Mouse (Mus musculus): ENCODE measurements at regions not wholly inside any gene's neighbourhood (a gene's known extent, or its start where the extent isn't known, plus 50 kb on each side); places are given as distances from the start of the nearest gene placed in this dataset.

DNA sequence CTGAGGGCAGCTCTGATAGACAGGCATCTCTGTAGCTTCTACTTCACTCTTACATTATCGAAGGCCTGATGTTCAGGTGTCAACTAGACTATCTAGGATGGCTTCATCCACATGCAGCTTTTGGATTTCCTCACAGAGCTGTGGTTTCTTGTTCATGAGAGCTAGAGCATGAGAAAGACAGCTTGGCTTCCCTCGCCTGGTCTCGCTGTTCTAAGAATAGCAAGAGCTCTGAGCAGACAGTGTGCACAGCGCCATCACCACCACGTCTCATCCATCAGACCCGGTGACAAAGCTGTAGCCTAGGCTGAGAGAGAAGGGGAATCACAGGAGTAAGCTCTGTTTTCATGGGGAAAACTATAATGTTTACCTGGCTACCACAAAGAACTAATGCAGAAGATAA lies 220.1 kb upstream of the N6amt1 start:
- Histone ChIP-seq H3K4me1 (replicated peaks) (no peaks in the 10 kb centered on the region), H3K36me3 (no peaks in the 10 kb centered on the region), H3K27me3 (no peaks in the 10 kb centered on the region), H3K27ac (no peak overlapping the region), H3K9me3 (no peaks in the 10 kb centered on the region), H3K9ac (replicated peaks) (no peak overlapping the region), H3K4me3 (replicated peaks) (no peak overlapping the region), H3K4me2 (no peak overlapping the region)
- no peak for ATAC-seq (ENCODE audit: insufficient number of reproducible peaks, insufficient read depth, low FRiP score, low TSS enrichment, low read depth)
- WGBS: 86% methylated on average over 6 of the region's 6 CpGs

- Histone ChIP-seq H3K9me3 (no peaks in the 10 kb centered on the region), H3K27me3 (no peaks in the 10 kb centered on the region), H3K4me1 (replicated peaks) (no peaks in the 10 kb centered on the region), H3K27ac (no peak overlapping the region), H3K4me3 (replicated peaks) (no peak overlapping the region), H3K4me2 (no peak overlapping the region), H3K9ac (replicated peaks) (no peak overlapping the region), H3K36me3 (no peaks in the 10 kb centered on the region)
- no peak for ATAC-seq (ENCODE audit: insufficient number of reproducible peaks, insufficient read depth, low FRiP score, low TSS enrichment, low read depth)
- 88% methylated on average over 4 of the region's 4 CpGs for WGBS
Observed at GRCm38 (mm10) chr16:87132082-87132481, 221.9 kb upstream of the N6amt1 start.

DNA sequence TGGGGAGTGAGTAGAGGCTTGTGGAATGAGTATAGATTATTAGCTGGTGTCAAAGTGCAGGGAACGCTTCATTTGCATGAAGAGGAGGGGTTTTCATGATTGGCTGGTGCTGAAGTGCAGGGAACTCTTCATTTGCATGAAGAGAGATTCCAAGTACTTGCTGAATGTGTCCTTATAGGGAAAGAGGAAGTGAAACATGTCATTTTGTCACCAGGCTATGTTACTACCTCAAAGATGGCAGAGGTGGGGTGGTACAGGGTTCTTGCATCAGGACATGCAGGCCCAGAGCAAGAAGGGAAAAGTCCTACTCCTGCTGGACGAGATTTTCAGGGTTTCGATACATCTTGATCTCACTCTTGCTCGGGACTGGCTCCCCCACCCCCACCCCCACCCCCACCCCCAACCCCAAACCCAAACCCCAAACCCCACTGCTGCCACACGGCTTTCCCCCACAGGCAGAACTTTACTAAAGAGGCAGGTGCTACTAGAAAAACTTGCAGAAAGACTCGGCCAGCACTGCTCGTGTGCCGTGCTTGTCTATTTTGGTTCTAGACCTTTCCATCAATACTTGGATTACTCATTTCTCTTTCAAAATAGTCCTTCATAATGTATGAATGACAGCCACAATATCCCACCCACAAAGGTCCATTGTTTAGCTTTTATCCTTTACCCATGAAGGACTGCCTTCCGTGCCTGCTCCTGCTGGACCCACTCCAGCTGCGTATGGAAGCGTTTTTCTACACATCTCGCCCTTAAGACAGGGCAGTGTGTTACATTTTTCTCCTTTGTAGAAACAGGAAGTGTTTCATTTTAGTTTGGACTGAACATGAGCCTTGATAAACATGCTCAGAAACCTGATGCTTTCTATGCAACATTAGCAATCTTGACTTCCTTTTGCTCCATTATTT lies 223.0 kb upstream of the N6amt1 start:
- H3K9me3 ChIP-seq: no peaks in the 10 kb centered on the region
- no peak overlapping the region for H3K4me2 ChIP-seq
- H3K4me1 ChIP-seq (replicated peaks): no peaks in the 10 kb centered on the region
- H3K9ac ChIP-seq (replicated peaks): no peak overlapping the region
- no peaks in the 10 kb centered on the region for H3K36me3 ChIP-seq
- H3K4me3 ChIP-seq (replicated peaks): no peak overlapping the region
- WGBS: 78% methylated on average over 12 of the region's 12 CpGs
- H3K27ac ChIP-seq: no peak overlapping the region
- no peaks in the 10 kb centered on the region for H3K27me3 ChIP-seq
- ATAC-seq (ENCODE audit: insufficient number of reproducible peaks, insufficient read depth, low FRiP score, low TSS enrichment, low read depth): no peak

- H3K4me2 ChIP-seq: no peak overlapping the region
- no peak for ATAC-seq (ENCODE audit: insufficient number of reproducible peaks, insufficient read depth, low FRiP score, low TSS enrichment, low read depth)
- no peak overlapping the region for H3K9ac ChIP-seq (replicated peaks)
- H3K4me3 ChIP-seq (replicated peaks): no peak overlapping the region
- no peaks in the 10 kb centered on the region for H3K4me1 ChIP-seq (replicated peaks)
- H3K9me3 ChIP-seq: no peaks in the 10 kb centered on the region
- no peaks in the 10 kb centered on the region for H3K36me3 ChIP-seq
- H3K27me3 ChIP-seq: no peaks in the 10 kb centered on the region
- 91% methylated on average over 3 of the region's 3 CpGs for WGBS
- H3K27ac ChIP-seq: no peak overlapping the region
Observed at GRCm38 (mm10) chr16:87129021-87129420, 225.0 kb upstream of the N6amt1 start.

DNA sequence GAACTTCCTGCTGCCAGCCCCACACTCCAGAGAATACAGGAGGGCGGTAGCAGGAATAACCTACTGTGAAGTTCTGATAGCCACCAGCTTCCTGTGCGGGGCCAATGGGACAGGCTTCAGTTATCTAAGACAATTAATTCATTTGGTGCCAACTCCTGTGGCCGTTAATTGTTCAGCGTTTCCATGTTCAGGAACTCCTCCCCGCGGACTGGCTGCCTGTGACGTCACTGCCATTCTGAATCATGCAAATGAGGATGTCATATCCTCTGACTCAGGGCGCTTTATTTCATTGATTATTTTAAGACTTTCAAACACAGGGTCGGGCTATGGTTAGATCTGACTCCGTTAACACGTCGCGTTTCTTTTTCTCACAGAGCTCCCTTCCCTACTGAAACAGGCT lies 225.8 kb upstream of the N6amt1 start:
- H3K4me1 ChIP-seq (replicated peaks): no peaks in the 10 kb centered on the region
- no peak overlapping the region for H3K27ac ChIP-seq
- no peak overlapping the region for H3K4me2 ChIP-seq
- H3K9ac ChIP-seq (replicated peaks): no peak overlapping the region
- H3K36me3 ChIP-seq: no peaks in the 10 kb centered on the region
- WGBS: 81% methylated on average over 13 of the region's 13 CpGs
- no peaks in the 10 kb centered on the region for H3K9me3 ChIP-seq
- ATAC-seq (ENCODE audit: insufficient number of reproducible peaks, insufficient read depth, low FRiP score, low TSS enrichment, low read depth): no peak
- no peaks in the 10 kb centered on the region for H3K27me3 ChIP-seq
- no peak overlapping the region for H3K4me3 ChIP-seq (replicated peaks)

DNA sequence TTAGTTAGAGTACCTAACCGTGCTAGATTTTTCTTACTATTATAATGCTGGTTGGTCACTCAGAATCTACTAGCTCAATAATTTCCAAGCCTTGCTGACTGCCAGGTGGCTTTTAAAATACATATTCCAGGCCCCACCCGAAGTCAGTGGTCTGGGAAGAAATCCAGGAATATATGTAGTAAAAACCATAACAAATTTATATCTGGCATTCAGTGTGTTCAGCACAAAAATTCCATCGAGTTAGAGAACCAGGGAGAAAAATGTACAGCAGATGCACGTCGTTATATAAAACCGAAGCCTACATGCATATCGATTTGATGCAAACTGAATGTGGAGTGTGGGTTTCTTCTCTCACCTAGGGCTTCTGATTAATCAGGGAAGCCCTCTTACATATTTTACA lies 229.5 kb upstream of the N6amt1 start:
- ATAC-seq (ENCODE audit: insufficient number of reproducible peaks, insufficient read depth, low FRiP score, low TSS enrichment, low read depth): no peak
- Histone ChIP-seq H3K27ac (no peak overlapping the region), H3K9ac (replicated peaks) (no peak overlapping the region), H3K4me1 (replicated peaks) (no peaks in the 10 kb centered on the region), H3K9me3 (no peaks in the 10 kb centered on the region), H3K4me2 (no peak overlapping the region), H3K36me3 (no peaks in the 10 kb centered on the region), H3K4me3 (replicated peaks) (no peak overlapping the region), H3K27me3 (no peaks in the 10 kb centered on the region)
- 77% methylated on average over 7 of the region's 7 CpGs for WGBS

GRCm38 (mm10) chr16:87103599-87103998 lies 250.4 kb upstream of the N6amt1 start:
- H3K9me3 ChIP-seq: no peaks in the 10 kb centered on the region
- no peak overlapping the region for H3K4me2 ChIP-seq
- H3K4me3 ChIP-seq (replicated peaks): no peak overlapping the region
- no peak for ATAC-seq (ENCODE audit: insufficient number of reproducible peaks, insufficient read depth, low FRiP score, low TSS enrichment, low read depth)
- H3K36me3 ChIP-seq: no peaks in the 10 kb centered on the region
- H3K27ac ChIP-seq: no peak overlapping the region
- H3K27me3 ChIP-seq: no peaks in the 10 kb centered on the region
- WGBS: 74% methylated on average over 2 of the region's 2 CpGs
- no peak overlapping the region for H3K9ac ChIP-seq (replicated peaks)
- H3K4me1 ChIP-seq (replicated peaks): no peaks in the 10 kb centered on the region

DNA sequence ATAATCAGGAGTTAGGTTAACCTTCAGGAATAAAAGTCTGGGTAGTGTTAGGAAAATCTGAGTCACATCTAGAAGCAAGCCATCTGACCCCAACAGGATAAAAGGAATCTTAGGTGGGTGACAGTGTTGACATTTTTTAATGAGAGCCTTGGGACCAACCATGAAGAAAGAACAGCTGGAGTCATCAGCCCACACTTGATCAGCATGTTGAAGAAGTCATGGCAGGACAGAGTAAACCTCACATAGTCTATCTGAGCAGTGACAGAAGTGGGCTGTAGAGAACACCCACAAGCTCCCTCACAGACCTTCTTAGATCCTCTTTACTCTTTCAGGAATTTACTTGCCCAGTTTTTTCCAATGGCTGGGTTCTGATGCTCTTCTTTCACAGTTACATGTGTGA lies 251.9 kb upstream of the N6amt1 start:
- no peak for ATAC-seq (ENCODE audit: insufficient number of reproducible peaks, insufficient read depth, low FRiP score, low TSS enrichment, low read depth)
- Histone ChIP-seq H3K9ac (replicated peaks) (no peak overlapping the region), H3K27ac (no peak overlapping the region), H3K9me3 (no peaks in the 10 kb centered on the region), H3K4me3 (replicated peaks) (no peak overlapping the region), H3K36me3 (no peaks in the 10 kb centered on the region), H3K4me1 (replicated peaks) (no peaks in the 10 kb centered on the region), H3K27me3 (no peaks in the 10 kb centered on the region), H3K4me2 (no peak overlapping the region)

- H3K9ac ChIP-seq (replicated peaks): no peak overlapping the region
- no peak overlapping the region for H3K4me3 ChIP-seq (replicated peaks)
- H3K9me3 ChIP-seq: 0 out of 2 replicates have a peak, but pooled peaks cover 6% of the 10 kb centered on the region
- ATAC-seq (ENCODE audit: insufficient number of reproducible peaks, insufficient read depth, low FRiP score, low TSS enrichment, low read depth): no peak
- H3K4me1 ChIP-seq (replicated peaks): no peaks in the 10 kb centered on the region
- 30% methylated on average over 2 of the region's 2 CpGs for WGBS
- H3K36me3 ChIP-seq: no peaks in the 10 kb centered on the region
- no peak overlapping the region for H3K4me2 ChIP-seq
- H3K27me3 ChIP-seq: no peaks in the 10 kb centered on the region
- H3K27ac ChIP-seq: no peak overlapping the region
Observed at GRCm38 (mm10) chr16:87092011-87092410, 262.0 kb upstream of the N6amt1 start.

DNA sequence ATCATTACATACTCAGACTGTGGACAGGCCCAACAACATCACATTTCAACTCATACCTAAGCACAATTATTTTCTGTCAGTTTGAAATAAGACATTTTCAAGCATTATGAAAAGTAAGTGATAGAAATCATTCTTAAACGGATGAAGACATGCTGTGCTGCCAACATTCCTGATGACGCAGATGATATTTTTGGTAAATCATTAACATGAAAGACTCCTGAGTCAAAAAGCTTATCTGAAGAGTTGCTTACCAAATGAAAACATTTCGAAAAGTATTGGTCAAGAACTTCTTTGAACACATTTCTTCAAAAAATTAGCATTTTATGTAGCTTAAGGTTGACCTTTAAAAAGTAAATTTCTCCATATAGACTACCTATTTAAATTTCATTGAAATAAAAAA lies 264.7 kb upstream of the N6amt1 start:
- no peak for ATAC-seq (ENCODE audit: insufficient number of reproducible peaks, insufficient read depth, low FRiP score, low TSS enrichment, low read depth)
- WGBS: 88% methylated on average over 3 of the region's 3 CpGs
- H3K4me3 ChIP-seq (replicated peaks): no peak overlapping the region
- no peak overlapping the region for H3K4me2 ChIP-seq
- 0 out of 2 replicates have a peak, but pooled peaks cover 6% of the 10 kb centered on the region for H3K9me3 ChIP-seq
- no peaks in the 10 kb centered on the region for H3K36me3 ChIP-seq
- no peak overlapping the region for H3K9ac ChIP-seq (replicated peaks)
- H3K4me1 ChIP-seq (replicated peaks): no peaks in the 10 kb centered on the region
- H3K27ac ChIP-seq: no peak overlapping the region
- H3K27me3 ChIP-seq: no peaks in the 10 kb centered on the region

DNA sequence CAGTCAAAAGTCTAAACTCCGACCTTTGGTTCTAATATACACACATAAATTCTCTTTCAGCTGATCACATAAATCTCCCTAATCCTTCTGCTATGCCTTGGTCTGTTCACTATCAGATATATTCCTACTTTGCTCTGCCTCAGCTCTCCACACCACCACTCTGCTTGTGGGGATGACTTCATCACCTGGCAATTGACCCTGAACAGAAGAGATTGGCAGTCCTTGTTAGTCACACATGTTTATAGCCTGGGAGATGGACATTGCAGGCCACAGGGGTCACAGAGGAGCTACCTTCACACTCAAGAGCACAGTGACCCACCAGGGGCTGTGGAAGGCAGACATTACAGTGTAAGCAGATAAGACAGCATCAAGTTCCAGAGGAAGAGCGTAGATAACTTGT lies 270.5 kb upstream of the N6amt1 start:
- no peak overlapping the region for H3K4me2 ChIP-seq
- H3K27ac ChIP-seq: no peak overlapping the region
- H3K4me3 ChIP-seq (replicated peaks): no peak overlapping the region
- no peak for ATAC-seq (ENCODE audit: insufficient number of reproducible peaks, insufficient read depth, low FRiP score, low TSS enrichment, low read depth)
- H3K4me1 ChIP-seq (replicated peaks): no peaks in the 10 kb centered on the region
- no peaks in the 10 kb centered on the region for H3K27me3 ChIP-seq
- H3K9me3 ChIP-seq: no peaks in the 10 kb centered on the region
- WGBS: 54% methylated on average over 2 of the region's 2 CpGs
- no peaks in the 10 kb centered on the region for H3K36me3 ChIP-seq
- no peak overlapping the region for H3K9ac ChIP-seq (replicated peaks)

DNA sequence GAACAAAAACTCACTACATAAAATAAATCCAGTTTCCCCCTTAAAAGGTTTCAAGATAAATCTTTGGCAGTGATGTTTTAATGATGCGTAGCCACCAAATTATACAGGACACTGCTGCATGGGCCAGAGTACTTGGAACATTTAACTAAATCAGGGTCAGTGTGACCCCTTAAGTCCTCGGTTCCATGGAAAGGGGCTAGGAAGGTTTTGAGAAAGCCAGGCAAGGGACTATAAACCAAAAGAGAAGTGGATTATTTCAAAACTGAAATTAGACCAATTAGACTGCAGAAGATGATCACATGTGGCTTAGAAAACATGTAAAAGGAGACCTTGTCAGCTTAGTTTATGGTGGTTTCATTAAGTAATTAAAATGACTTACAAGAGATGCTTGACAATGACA lies 276.6 kb upstream of the N6amt1 start:
- ATAC-seq (ENCODE audit: insufficient number of reproducible peaks, insufficient read depth, low FRiP score, low TSS enrichment, low read depth): no peak
- Histone ChIP-seq H3K27ac (no peak overlapping the region), H3K27me3 (no peaks in the 10 kb centered on the region), H3K9ac (replicated peaks) (no peak overlapping the region), H3K36me3 (no peaks in the 10 kb centered on the region), H3K4me1 (replicated peaks) (no peaks in the 10 kb centered on the region), H3K4me2 (no peak overlapping the region), H3K9me3 (no peaks in the 10 kb centered on the region), H3K4me3 (replicated peaks) (no peak overlapping the region)
- WGBS: 82% methylated on average over 2 of the region's 2 CpGs
